Mouse (Mus musculus) hindbrain, embryonic 16.5 days (tissue): ENCODE measurements around the gene Ckb. TPM values are rescaled to one million over a fixed set of nuclear protein-coding genes. Genes with fewer than 3 reads are reported as not detected.

Experiments used
- ATAC-seq: fragments of 200-750 bp; cut with Nextera tagmentation; 2 replicates; pipeline ENCODE4 v1.8.0; 2017; ENCODE audit warnings: moderate TSS enrichment, moderate library complexity
- H3K27ac ChIP-seq: fragments of 300-500 bp; sonication (generic); 2 replicates; pipeline ENCODE4 v1.5.1; 2014; ENCODE audit warnings: low read depth, mild to moderate bottlenecking, control low read depth, low read length, moderate library complexity
- H3K27me3 ChIP-seq: fragments of 300-500 bp; sonication (generic); replicated peaks from 2 replicates; pipeline ENCODE4 v1.6.1; 2014; ENCODE audit warnings: low read length; ENCODE audit not compliant: control insufficient read depth, insufficient read depth
- H3K36me3 ChIP-seq: fragments of 300-500 bp; sonication (generic); 2 replicates; pipeline ENCODE4 v1.6.1; 2014; ENCODE audit warnings: mild to moderate bottlenecking, low read length, moderate library complexity, mixed read lengths; ENCODE audit not compliant: control insufficient read depth, insufficient read depth
- H3K4me1 ChIP-seq: fragments of 300-500 bp; sonication (generic); 2 replicates; pipeline ENCODE4 v1.6.1; 2014; ENCODE audit warnings: low read depth, low read length; ENCODE audit not compliant: control insufficient read depth, insufficient read depth
- H3K4me2 ChIP-seq: fragments of 300-500 bp; sonication (generic); 2 replicates; pipeline ENCODE4 v1.6.1; 2014; ENCODE audit warnings: mild to moderate bottlenecking, low read length, control low read depth, moderate library complexity
- H3K4me3 ChIP-seq: fragments of 300-500 bp; sonication (generic); 2 replicates; pipeline ENCODE4 v1.5.1; 2014; ENCODE audit warnings: mild to moderate bottlenecking, low read length, control low read depth, moderate library complexity
- H3K9ac ChIP-seq: fragments of 300-500 bp; sonication (generic); 2 replicates; pipeline ENCODE4 v1.6.1; 2014; ENCODE audit warnings: low read depth, mild to moderate bottlenecking, control low read depth, low read length, moderate library complexity
- H3K9me3 ChIP-seq: fragments of 300-500 bp; sonication (generic); 2 replicates; pipeline ENCODE4 v1.6.1; 2014; ENCODE audit warnings: mild to moderate bottlenecking, low read length, moderate library complexity; ENCODE audit not compliant: control insufficient read depth
- WGBS: fragments of 180-500 bp; shearing (Covaris S2); extraction: QIAGEN DNeasy Blood & Tissue Kit; methylation state at CpG from one replicate; pipeline ENCODE4 v1.1.7; 2014; 5-methylcytosine and 5-hydroxymethylcytosine counted together
- polyA plus RNA-seq: library from polyadenylated mRNA; unstranded; fragments of >200 nt; fragmentation: Nextera tagmentation; extraction: Ambion mirVana; gene quantifications from 2 replicates; pipeline ENCODE4 v1.2.1, GENCODE M21; 2015

The Ckb gene
- polyA plus RNA-seq, 1 experiment from 2014 or later, result 2,238 TPM

DNA sequence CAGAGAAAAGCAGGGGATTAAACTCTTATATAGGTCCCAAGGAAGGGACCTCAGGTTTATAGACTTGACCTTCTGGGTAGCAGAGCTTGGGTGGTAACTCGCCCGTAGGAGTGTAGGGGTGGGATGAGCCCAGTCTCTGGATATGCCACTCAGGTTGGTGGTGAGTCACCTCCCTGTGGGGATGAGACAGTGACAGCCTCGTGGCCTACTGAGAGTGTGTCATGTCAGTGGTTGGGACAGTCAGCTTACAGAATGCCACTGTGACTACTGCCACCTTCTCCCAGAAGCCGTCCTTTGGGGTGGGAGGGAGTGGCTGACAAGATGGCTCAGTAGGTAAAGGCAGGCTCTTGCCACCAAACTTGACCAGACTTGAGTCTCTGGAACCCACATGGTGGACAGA lies 14.3 kb upstream of the Ckb start:
- no peak overlapping the region for H3K9ac ChIP-seq
- no peaks in the 10 kb centered on the region for H3K9me3 ChIP-seq
- H3K36me3 ChIP-seq, result no peaks in the 10 kb centered on the region
- no peak overlapping the region for H3K4me3 ChIP-seq
- H3K4me1 ChIP-seq, result peaks cover 27% of the 10 kb centered on the region
- H3K4me2 ChIP-seq, result no peak overlapping the region
- peak overlapping the region; percentile 88 for H3K27ac ChIP-seq
- no peaks in the 10 kb centered on the region for H3K27me3 ChIP-seq
- 95% methylated on average over 4 of the region's 4 CpGs for WGBS
- ATAC-seq, result no peak

DNA sequence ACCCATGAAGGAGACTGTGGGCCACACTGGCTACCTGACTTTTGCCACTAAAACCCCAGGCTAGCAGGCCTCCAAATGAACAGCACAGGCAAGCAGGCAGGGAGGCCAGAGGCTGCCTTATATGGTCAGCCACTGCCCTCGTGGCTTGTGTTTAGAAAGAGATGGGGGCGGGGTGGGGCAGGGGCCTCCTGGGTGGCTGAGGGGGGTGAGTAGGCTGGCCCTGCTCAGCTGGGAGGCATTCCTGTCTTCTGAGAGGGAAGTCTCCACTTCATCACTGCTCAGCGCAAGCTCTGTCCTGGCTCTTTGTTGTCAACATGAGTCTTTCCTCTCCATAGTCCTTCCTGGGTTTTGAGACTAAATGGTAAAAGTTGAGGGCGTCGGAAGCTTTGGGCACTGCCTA lies 10.7 kb upstream of the Ckb start:
- Histone ChIP-seq H3K4me2 (no peak overlapping the region), H3K9ac (no peak overlapping the region), H3K27ac (no peak overlapping the region), H3K4me3 (no peak overlapping the region), H3K36me3 (no peaks in the 10 kb centered on the region), H3K27me3 (no peaks in the 10 kb centered on the region), H3K4me1 (peaks cover 24% of the 10 kb centered on the region), H3K9me3 (no peaks in the 10 kb centered on the region)
- 63% methylated on average over 5 of the region's 5 CpGs for WGBS
- ATAC-seq, result no peak

DNA sequence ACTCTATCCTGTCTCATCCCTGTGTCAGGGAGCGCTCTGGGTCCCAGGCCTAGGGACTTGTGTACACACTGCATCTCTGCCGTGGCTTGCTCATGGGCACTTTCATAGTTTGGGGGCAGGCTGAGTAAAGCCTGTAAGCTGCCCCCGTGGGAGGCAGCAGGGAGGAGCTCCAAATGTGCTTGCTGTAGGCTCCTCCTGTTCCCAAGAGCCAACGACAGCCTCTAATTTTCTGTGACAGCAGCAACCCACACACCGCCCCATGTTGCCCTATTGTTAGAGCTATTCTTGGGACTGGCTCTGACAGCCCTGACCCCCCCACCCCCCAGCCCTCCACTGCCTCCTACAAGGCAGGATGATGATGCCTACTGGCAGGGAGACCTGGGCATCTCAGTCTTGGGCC lies 9.9 kb upstream of the Ckb start:
- Histone ChIP-seq H3K9ac (no peak overlapping the region), H3K9me3 (no peaks in the 10 kb centered on the region), H3K4me3 (no peak overlapping the region), H3K4me1 (peaks cover 22% of the 10 kb centered on the region), H3K36me3 (no peaks in the 10 kb centered on the region), H3K27me3 (no peaks in the 10 kb centered on the region), H3K4me2 (no peak overlapping the region), H3K27ac (no peak overlapping the region)
- 74% methylated on average over 5 of the region's 5 CpGs for WGBS
- no peak for ATAC-seq

DNA sequence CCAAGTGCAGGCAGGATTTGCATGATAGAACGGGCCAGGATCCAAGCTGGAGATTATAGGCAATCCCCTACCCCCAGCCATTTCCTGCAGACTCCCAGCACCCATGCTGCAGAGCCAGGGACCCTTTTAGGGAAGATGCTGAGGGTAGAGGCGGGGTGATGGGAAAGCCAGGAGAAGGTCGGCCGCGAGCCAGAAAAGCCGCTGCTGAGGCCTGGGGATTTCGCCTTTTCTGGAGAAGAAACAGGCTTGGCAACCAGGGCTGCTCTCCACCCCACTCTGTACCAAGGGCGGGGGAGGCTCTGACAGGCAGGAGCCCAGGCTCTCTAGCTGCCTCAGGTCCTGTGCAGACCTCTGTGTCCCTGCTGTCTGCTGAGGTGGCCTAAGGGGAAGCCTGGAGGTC lies 9.2 kb upstream of the Ckb start:
- Histone ChIP-seq H3K9me3 (no peaks in the 10 kb centered on the region), H3K27me3 (no peaks in the 10 kb centered on the region), H3K4me1 (peaks cover 19% of the 10 kb centered on the region), H3K4me3 (no peak overlapping the region), H3K4me2 (no peak overlapping the region), H3K27ac (no peak overlapping the region), H3K9ac (no peak overlapping the region), H3K36me3 (no peaks in the 10 kb centered on the region)
- ATAC-seq, result no peak
- 81% methylated on average over 8 of the region's 8 CpGs for WGBS

DNA sequence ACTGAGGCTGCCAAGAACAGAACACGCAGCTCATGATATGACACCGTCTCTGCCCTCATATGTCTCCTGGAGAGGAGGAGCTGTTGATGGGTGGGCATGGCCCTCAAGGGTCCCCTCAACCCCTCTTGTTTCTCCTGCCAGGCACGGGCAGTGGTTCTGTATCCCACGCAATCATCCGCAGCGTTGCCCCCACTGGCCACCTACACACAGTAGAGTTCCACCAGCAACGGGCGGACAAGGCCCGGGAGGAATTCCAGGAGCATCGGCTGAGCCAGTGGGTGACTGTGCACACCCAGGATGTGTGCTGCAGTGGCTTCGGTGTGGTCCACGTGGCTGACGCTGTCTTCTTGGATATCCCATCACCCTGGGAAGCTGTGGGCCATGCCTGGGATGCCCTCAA lies 8.5 kb upstream of the Ckb start:
- Histone ChIP-seq H3K9ac (no peak overlapping the region), H3K36me3 (no peaks in the 10 kb centered on the region), H3K4me3 (no peak overlapping the region), H3K4me1 (peaks cover 19% of the 10 kb centered on the region), H3K27me3 (0 out of 2 replicates have a peak, but pooled peaks cover under 1% of the 10 kb centered on the region), H3K27ac (no peak overlapping the region), H3K9me3 (no peaks in the 10 kb centered on the region), H3K4me2 (no peak overlapping the region)
- WGBS, result 95% methylated on average over 12 of the region's 13 CpGs
- no peak for ATAC-seq

DNA sequence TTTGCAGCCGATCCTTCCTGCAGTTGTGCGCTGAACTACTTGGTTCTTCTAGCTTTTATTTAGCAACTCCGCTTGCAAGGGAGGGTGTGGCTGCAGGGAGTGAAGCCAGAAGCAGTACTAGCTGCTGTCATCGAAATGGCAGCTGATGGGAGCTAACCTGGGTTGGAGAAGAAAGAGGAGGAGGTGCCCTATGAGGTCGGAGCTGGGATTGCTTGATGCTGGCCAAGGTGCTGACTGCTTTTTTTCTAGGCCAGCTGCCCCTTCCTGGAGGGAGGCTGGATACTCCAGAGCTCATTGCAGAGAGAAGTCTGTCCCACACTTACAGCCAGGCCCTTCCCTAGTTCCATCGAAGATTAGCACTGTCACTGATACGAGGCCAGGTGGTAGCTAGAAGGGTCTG lies 6.9 kb upstream of the Ckb start:
- WGBS, result 65% methylated on average over 7 of the region's 7 CpGs
- Histone ChIP-seq H3K9ac (peak overlapping the region; percentile 80; the same call in 1 of the 2 replicates), H3K4me3 (peak overlapping the region; percentile 60), H3K4me1 (peaks cover 19% of the 10 kb centered on the region), H3K27me3 (peaks cover 2% of the 10 kb centered on the region; the same call in 1 of the 2 replicates), H3K9me3 (no peaks in the 10 kb centered on the region), H3K27ac (no peak overlapping the region), H3K36me3 (no peaks in the 10 kb centered on the region), H3K4me2 (peak overlapping the region; percentile 97)
- ATAC-seq, result no peak

DNA sequence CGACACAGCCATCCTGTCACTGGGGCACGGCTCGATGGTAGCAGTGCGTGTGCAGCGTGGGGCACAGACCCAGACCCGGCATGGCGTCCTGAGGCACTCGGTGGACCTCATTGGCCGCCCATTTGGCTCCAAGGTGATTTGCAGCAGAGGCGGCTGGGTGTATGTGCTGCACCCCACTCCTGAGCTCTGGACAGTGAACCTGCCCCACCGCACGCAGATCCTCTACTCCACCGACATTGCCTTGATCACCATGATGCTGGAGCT lies 6.5 kb upstream of the Ckb start:
- Histone ChIP-seq H3K9ac (peak overlapping the region; percentile 80), H3K4me1 (peaks cover 19% of the 10 kb centered on the region), H3K27me3 (peaks cover 2% of the 10 kb centered on the region; the same call in 1 of the 2 replicates), H3K9me3 (no peaks in the 10 kb centered on the region), H3K27ac (no peak overlapping the region), H3K4me3 (peak overlapping the region; percentile 60), H3K4me2 (peak overlapping the region; percentile 97), H3K36me3 (no peaks in the 10 kb centered on the region)
- no peak for ATAC-seq
- 7% methylated on average over 13 of the region's 13 CpGs for WGBS

DNA sequence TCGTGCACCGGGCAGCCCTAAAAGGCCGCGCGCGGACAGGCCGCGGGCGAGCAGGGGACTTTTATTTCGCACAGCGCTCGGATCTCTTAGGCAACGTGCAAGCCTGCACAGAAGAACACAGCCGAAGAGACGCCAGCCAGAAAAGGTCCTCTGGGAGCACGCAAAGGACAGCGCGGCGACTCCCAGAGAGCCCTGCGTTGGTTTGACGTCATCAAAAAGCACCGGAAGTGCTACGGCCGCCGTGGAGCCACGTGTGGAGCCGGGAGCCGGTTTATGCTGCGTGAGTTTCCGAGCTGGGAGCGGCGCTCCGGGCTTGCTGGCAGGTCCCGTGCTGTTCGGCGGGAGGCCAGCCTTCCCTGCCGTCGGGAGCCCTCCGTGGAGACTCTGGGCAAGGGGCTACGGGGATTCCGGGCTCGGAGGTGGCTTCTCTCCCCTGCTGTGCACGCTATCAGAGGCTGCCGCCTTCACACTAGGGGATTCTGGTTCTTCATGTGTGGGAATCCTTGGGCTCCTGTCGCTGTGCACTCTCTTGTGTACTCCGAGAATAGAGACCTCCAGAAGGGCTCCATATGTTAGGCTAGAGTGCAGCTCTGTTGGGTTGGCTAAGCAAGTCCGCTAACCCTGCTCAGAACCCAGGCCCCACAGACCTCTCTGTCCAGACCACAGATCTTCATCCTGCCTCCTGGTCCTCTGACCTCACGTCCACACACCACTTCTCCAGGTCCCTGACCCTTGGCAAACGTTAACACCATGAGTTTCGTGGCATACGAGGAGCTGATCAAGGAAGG lies 5.9 kb upstream of the Ckb start, which contains the start of gene Trmt61a:
Gene Trmt61a, plus strand, starts transcription at position 224 of the 788 bp plus-strand sequence.
- peak within 1 kb of the TSS; percentile 97 for H3K4me2 ChIP-seq
- H3K36me3 ChIP-seq, result no peaks in the 10 kb centered on the region
- H3K4me1 ChIP-seq, result peaks cover 19% of the 10 kb centered on the region
- peak within 1 kb of the TSS; percentile 80 for H3K9ac ChIP-seq
- ATAC-seq, result peak; percentile 88
- under 1% methylated on average over 51 of the region's 51 CpGs for WGBS
- H3K4me3 ChIP-seq, result peak within 1 kb of the TSS; percentile 60
- peaks cover 2% of the 10 kb centered on the region; the same call in 1 of the 2 replicates for H3K27me3 ChIP-seq
- H3K9me3 ChIP-seq, result no peaks in the 10 kb centered on the region
- peak within 1 kb of the TSS; percentile 92 for H3K27ac ChIP-seq

DNA sequence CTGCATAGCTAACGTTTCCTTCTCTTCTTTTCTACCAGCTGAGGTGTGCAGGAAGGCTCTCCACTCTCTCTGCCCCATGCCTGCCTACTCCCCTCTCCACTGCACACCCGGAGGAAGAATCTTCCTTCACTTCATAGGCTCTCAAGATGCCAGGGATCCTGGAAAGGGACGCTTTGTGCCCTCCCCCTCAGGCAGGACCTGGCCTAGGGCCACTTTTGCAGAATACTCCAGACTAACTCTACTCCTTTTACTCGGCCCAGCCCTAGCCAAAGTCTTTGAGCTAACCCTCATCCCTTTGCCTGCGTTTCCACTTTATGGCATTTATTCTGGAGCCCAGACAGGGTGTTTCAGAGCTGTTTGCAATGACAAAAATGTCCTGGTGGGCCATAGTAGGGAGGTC lies 5.3 kb upstream of the Ckb start:
- ATAC-seq, result peak; percentile 45
- H3K9me3 ChIP-seq, result no peaks in the 10 kb centered on the region
- peak overlapping the region; percentile 92 for H3K27ac ChIP-seq
- H3K4me2 ChIP-seq, result peak overlapping the region; percentile 97
- no peaks in the 10 kb centered on the region for H3K36me3 ChIP-seq
- peak overlapping the region; percentile 80 for H3K9ac ChIP-seq
- 13% methylated on average over 5 of the region's 5 CpGs for WGBS
- H3K27me3 ChIP-seq, result peaks cover 2% of the 10 kb centered on the region; the same call in 1 of the 2 replicates
- peak overlapping the region; percentile 60 for H3K4me3 ChIP-seq
- peaks cover 25% of the 10 kb centered on the region for H3K4me1 ChIP-seq
